Mouse (Mus musculus): ENCODE data around the gene Vav2. TPM values are rescaled to one million over a fixed set of nuclear protein-coding genes. Genes with fewer than 3 reads are reported as not detected.

Vav2 gene
- total RNA-seq, 2 experiments from 2014 or later, result 10.2 to 10.5 TPM

DNA sequence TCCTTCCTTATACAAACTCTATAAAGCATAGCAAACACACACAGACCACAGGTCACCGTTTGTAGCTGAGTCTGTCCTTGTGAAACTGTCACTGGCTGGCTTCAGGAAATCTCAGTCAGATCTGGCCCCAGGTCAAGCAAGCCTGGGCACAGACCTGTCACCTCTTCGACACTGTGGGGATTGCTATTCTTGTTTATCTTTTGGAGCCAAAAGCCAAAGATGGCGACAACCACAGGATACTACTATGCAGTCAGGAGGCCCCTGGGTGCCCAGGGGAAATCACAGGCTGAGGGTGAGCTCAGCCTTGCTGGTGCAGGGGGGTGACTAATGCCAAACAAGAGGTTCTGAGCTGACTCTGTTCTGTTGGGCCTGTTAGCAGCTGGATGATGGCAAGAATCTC is 10.4 kb downstream of the Vav2 start:
- DNase-seq (ENCODE audit: extremely low spot score in 1 of 2, low spot score in 2 of 2), result no peak
- intact Hi-C loops (cut with DNase I), result no loop called here
- no peak overlapping the region for H3K27ac ChIP-seq
- H3K4me3 ChIP-seq, result no peak overlapping the region
- TF ChIP-seq CTCF (IDR thresholded peaks at IDR 0.05), result no peak

DNA sequence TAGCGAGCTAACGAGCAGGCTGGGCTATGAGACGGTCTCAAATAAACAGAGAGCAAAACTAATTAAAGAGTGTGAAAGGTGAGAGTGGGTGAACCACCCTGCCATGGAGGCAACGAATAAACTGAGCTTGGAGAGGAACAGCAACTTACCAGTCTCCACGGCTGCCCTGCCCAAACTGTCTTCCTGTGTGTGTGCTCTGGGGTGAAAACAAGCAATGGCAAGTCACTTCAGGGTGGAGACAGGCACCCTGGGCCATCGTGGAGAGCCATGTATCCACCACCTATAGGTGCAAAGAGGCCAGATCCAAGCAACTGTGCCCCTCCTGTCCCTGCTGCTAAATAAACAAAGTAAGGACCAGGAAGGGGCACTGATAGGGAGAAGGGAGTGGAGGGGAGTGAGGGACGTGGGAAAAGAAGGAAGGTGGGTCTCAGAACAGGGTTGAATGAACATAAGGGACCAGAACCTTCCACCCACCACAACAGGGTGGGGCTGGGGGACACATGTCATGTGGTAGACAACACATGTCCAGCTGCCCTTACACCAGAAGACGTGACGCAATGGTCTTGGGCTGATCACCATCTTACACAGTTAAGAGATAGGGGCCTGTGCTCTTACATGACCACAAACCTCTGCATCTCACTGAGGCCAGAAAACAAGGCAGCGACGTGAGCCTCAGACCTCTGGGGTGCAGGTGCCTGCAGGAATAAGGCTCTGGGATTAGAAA is 11.6 kb downstream of the Vav2 start:
- TF ChIP-seq CTCF (IDR thresholded peaks at IDR 0.05), result no peak
- no peak for DNase-seq (ENCODE audit: extremely low spot score in 1 of 2, low spot score in 2 of 2)
- Histone ChIP-seq H3K27ac (no peak overlapping the region), H3K4me3 (no peak overlapping the region)
- intact Hi-C loops (cut with DNase I), result no loop called here

DNA sequence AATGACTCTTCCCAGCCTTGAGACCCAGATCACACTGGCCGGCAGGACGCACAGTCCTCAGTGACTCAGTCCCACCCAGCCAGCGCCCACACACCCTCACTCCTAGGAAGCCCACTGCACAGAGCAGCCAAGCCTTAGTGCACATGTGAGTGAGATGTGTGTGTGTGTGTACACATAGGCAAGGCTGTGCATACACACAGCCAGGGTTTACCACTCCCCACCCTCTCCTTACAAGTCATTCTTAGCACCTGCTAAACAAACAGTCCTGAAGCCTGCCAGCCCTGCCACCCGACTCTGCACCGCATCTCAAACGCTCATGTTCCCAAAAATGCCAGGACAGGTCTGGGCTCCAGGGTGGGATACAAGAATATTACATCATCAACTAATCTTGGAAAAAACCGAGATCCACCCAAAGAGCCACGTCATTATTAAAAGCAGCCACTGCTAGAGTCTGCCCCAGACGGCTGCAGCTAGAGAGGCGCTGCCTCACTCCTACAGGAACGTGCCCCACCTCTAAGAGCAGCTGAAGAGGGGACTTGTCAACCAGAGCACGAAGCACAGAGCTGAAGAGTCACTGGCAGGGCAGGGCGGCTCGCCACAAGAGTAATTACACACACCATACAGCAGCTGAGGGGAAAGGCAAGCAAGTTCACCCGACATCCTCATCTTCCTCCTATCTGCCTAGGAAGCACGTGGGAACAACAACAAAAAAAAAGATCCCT is 12.7 kb downstream of the Vav2 start:
- intact Hi-C loops (cut with DNase I), result no loop called here
- Histone ChIP-seq H3K4me3 (no peak overlapping the region), H3K27ac (no peak overlapping the region)
- DNase-seq (ENCODE audit: extremely low spot score in 1 of 2, low spot score in 2 of 2), result no peak
- TF ChIP-seq CTCF (IDR thresholded peaks at IDR 0.05), result no peak

DNA sequence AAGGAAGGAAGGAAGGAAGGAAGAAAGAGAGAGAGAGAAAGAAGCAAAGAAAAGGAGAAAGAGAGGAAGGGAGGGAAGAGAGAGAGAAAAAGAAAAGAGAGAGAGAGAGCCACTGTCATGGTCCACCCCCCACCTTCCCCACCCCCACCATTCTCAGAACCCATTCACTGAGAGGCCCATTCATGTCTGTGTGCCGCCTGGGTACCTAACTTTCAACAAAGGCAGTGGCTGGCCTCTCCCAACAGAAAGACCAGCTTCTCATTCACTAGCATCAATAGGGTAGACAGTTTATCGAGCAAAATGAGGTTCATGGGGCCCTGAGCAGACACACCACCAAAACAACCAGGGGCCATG is 13.3 kb downstream of the Vav2 start:
- TF ChIP-seq CTCF (IDR thresholded peaks at IDR 0.05), result no peak
- no peak for DNase-seq (ENCODE audit: extremely low spot score in 1 of 2, low spot score in 2 of 2)
- intact Hi-C loops (cut with DNase I), result no loop called here
- Histone ChIP-seq H3K4me3 (no peak overlapping the region), H3K27ac (no peak overlapping the region)

DNA sequence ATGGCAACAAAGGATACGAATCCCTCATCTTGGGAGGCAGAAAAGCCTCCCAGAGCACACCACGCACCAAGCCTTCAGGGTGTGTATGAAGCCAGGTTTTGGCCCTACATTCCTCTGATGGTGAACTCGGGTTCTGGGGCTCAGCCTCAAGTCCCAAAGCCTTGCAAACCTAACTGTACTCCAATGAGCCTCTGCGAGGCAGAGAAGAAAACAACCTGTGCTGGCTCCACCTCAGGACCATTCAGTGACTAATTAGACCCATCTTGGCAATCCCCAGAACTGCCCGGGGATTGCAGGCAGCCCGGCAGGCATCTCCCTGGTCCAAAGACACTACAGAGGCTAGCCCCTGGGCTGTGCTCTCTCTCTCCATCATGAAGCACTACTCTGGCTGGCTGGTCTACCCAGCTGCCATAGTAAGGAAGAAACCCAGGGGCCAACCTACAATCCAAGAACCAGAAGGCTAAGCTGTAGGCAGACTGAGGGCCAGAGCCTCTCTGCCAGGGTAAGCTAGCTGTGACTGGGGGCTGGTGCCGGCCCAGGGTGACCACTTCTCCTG is 14.5 kb downstream of the Vav2 start:
- Histone ChIP-seq H3K4me3 (no peak overlapping the region), H3K27ac (no peak overlapping the region)
- no peak for TF ChIP-seq CTCF (IDR thresholded peaks at IDR 0.05)
- no peak for DNase-seq (ENCODE audit: extremely low spot score in 1 of 2, low spot score in 2 of 2)
- intact Hi-C loops (cut with DNase I), result no loop called here

DNA sequence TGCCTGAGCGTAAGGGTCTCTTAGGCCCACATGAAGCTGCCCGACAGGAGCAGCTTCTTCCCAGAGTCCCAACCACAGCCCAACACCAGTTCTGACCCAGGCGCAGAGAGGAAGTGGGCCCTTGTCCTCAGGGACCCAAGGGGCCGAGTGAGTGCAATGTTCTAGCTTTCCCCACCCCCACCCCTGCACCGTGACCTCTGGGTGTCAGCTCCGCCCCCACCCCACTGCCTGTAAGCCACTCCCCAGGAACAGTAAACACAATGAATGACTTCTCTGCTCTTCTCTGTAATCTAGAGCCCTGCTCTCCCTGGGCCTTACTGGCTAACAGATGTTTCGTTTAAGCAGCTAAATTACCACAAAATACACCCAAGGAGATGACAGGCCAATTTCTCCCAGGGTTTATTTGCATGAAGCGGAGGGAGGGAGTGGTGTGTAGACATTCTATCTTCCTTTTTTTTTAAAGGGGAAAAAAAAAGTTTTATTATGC is 15.1 kb downstream of the Vav2 start:
- Histone ChIP-seq H3K27ac (no peak overlapping the region), H3K4me3 (no peak overlapping the region)
- intact Hi-C loops (cut with DNase I), result no loop called here
- no peak for DNase-seq (ENCODE audit: extremely low spot score in 1 of 2, low spot score in 2 of 2)
- no peak for TF ChIP-seq CTCF (IDR thresholded peaks at IDR 0.05)

DNA sequence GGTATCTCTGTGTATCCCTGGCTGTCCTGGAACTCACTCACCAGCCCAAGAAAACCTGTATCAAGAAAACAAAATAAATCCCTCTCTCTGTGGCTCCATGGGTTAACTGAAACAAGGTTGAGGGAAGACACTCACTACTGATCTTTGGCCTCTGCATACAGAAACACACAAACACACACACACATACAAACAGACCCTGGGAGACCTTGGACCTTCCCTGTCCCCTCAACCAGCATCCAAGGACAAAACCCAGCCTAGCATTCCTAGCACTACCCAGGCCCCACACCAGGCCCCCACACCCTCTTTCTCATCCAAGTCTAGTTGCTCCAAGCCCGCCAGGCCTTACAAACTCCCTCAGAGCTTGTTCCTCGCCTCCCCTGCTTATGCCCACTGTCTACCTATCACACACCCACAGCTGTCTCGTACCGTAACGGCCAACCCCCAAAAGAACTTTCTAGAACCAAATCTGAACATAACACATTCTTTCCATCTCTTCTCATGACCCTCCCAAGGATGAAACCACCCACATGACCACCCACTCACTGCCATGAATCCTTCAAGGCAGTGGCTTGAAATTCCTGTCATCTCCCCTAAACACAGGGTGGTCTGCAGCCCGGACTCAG is 16.2 kb downstream of the Vav2 start:
- intact Hi-C loops (cut with DNase I), result no loop called here
- no peak for TF ChIP-seq CTCF (IDR thresholded peaks at IDR 0.05)
- no peak overlapping the region for H3K27ac ChIP-seq
- no peak overlapping the region for H3K4me3 ChIP-seq
- no peak for DNase-seq (ENCODE audit: extremely low spot score in 1 of 2, low spot score in 2 of 2)

DNA sequence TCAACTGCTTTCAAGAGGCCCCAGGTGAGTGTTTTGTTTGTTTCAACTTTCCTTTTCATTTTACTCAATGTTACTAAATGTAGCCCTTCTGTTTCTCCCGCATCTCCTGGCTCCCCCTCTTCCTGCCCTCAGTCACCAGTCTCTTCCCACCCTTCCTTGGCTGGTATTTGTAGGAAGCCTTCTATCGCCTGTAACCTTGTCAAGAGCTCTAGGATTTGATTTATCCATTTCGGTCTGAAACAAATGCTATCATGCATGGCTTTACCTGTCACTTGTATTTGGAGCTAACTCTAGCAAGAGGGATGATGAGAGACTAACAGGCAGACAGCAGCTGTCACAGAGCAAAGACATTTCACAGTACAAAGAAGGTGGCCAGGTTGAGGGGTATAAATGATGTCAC is 18.6 kb downstream of the Vav2 start:
- no peak overlapping the region for H3K27ac ChIP-seq
- no peak overlapping the region for H3K4me3 ChIP-seq
- intact Hi-C loops (cut with DNase I), result no loop called here
- TF ChIP-seq CTCF (IDR thresholded peaks at IDR 0.05), result no peak
- DNase-seq (ENCODE audit: extremely low spot score in 1 of 2, low spot score in 2 of 2), result no peak

DNA sequence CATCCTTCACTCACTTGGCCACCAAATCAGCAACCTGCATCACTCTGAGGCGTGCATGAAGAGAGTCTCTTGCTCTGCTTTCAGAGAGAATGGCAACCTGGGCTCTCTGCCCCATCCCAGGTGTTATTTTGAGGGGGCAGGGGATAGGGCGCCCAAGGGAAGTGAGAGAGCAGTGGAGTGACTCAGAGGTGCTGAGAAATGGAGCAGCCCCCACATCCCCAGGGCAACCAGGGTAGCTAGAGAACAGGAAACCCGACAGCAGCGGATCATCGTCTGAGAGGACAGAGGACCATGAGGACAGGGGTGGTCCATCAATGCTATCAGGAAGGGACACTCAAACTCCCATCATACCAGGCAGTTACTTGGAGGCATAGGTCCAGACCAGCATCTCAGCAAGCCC is 19.9 kb downstream of the Vav2 start:
- H3K27ac ChIP-seq, result no peak overlapping the region
- DNase-seq (ENCODE audit: extremely low spot score in 1 of 2, low spot score in 2 of 2), result no peak
- intact Hi-C loops (cut with DNase I), result no loop called here
- no peak overlapping the region for H3K4me3 ChIP-seq
- no peak for TF ChIP-seq CTCF (IDR thresholded peaks at IDR 0.05)

DNA sequence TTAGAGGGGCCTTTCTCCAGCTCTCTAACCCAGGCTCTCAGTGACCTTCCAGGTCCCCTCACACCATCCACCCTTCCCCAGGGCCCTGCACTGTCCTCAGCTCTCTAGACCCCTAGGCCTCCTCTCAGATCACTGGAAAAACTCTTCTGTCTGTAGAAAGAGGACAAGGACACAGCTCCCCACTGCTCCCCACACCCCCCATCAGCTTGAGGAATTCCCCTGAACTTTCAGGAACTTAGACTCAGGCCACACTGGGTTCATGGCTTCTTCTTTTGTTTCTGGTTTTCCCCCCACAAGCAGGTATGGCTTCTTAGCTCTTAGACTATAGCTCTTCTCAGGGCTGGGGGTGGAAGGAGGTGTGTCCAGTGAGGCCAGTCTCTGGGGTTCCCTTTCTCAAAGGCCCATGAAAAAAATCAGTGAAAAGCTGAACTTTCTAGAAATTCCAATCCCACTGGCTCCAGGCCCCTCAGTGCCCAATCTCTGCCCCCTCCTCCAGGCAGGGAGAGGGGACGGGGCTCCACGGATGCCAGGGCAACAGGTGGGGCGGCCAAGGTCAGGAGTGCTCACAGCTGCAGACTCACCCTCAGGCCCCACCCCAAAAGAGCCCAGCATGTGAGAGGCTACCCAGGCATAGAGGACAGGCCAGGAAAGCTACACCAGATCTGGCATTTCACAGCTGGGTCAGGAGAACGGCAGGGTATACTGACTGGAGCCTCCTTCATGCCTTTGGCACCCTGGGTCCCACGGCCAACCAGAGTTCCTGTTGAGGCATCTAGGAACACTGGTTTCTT is 21.5 kb downstream of the Vav2 start:
- H3K27ac ChIP-seq, result no peak overlapping the region
- TF ChIP-seq CTCF (IDR thresholded peaks at IDR 0.05), result no peak
- intact Hi-C loops (cut with DNase I), result no loop called here

DNA sequence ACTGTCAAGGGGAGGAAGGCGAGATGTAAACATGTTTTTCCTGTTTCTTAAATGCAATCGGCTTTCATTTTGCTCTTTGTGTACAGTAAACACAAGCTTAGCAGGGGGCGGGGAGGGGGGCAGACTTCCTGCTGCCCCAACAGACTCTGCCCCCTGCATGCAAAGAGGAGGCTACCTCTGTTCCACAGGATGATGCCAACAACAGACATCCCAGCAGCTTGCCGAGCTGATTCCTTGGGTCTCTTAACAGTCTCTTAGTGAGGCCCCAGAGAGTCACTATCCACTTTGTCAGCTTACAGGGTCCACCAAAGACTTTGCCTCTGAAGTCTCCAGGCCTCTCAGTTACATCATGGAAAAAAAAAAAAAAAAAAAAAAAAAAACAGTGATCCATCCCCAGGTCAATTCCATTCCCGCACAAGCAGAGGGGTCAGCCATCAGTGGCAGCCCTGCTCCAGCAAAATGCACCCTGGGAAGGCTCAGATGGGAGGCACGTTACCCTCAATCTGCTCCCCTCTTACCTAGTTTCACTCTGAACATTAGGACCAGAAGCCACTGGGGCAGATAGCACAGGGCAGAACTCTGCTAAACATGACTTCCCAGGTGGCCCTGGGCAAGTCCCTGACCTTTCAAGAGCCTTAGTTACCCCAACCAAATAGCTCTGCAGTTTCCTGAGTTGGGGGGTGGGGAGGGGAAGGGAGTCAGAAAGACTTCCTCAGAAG is 22.3 kb downstream of the Vav2 start:
- no peak for TF ChIP-seq CTCF (IDR thresholded peaks at IDR 0.05)
- no peak for DNase-seq (ENCODE audit: extremely low spot score in 1 of 2, low spot score in 2 of 2)
- Histone ChIP-seq H3K4me3 (no peak overlapping the region), H3K27ac (no peak overlapping the region)
- intact Hi-C loops (cut with DNase I), result no loop called here

More for the DNA sequence above, 21.5 kb downstream of the Vav2 start:
- H3K4me3 ChIP-seq, result no peak overlapping the region
- DNase-seq (ENCODE audit: extremely low spot score in 1 of 2, low spot score in 2 of 2), result no peak

Measured in left cerebral cortex, adult 2 months (tissue).